Mouse (Mus musculus) C2C12 (cell line): Measurements from ENCODE around the gene Tmem63b. TPM values are rescaled to one million over a fixed set of nuclear protein-coding genes. Genes with fewer than 3 reads are reported as not detected.

Experiments used
- H3K27me3 ChIP-seq: one replicate; pipeline ENCODE4 v1.6.1; 2011; ENCODE audit not compliant: control insufficient read depth, insufficient read depth, insufficient read length
- H3K36me3 ChIP-seq: one replicate; pipeline ENCODE4 v1.6.1; 2011; ENCODE audit not compliant: control insufficient read depth, insufficient read depth
- H3K4me3 ChIP-seq: one replicate; pipeline ENCODE4 v1.5.1; 2011; ENCODE audit warnings: mild to moderate bottlenecking, control low read depth; ENCODE audit not compliant: poor library complexity, insufficient read depth, severe bottlenecking
- H3K79me2 ChIP-seq: one replicate; pipeline ENCODE4 v1.6.1; 2011; ENCODE audit not compliant: control insufficient read depth, insufficient read depth
- H3K79me3 ChIP-seq: one replicate; pipeline ENCODE4 v1.6.1; 2011; ENCODE audit warnings: low read depth, control low read depth
- H3ac ChIP-seq: one replicate; pipeline ENCODE3; 2011; ENCODE audit warnings: low read depth; ENCODE audit not compliant: control insufficient read depth, insufficient read length
- CEBPB ChIP-seq: IDR thresholded peaks from one replicate; pipeline ENCODE4 v1.6.1; 2011; ENCODE audit warnings: low read depth, mild to moderate bottlenecking, control low read depth, moderate library complexity
- CTCF ChIP-seq: IDR thresholded peaks from one replicate; pipeline ENCODE4 v1.5.1; 2011; ENCODE audit not compliant: control insufficient read depth, insufficient read depth, insufficient read length
- FOSL1 ChIP-seq: IDR thresholded peaks from one replicate; pipeline ENCODE4 v1.8.0; 2011; ENCODE audit warnings: mild to moderate bottlenecking, low read length; ENCODE audit not compliant: poor library complexity, insufficient read depth, severe bottlenecking
- MAX ChIP-seq: IDR thresholded peaks from one replicate; pipeline ENCODE4 v1.6.1; 2011; ENCODE audit warnings: mild to moderate bottlenecking, control low read depth
- MYOD1 ChIP-seq: IDR thresholded peaks from one replicate; pipeline ENCODE4 v1.6.1; 2011; ENCODE audit warnings: low read depth; ENCODE audit not compliant: control insufficient read depth, insufficient read length
- MYOG ChIP-seq: IDR thresholded peaks from one replicate; pipeline ENCODE4 v1.6.1; 2011; ENCODE audit not compliant: control insufficient read depth, insufficient read length; ENCODE audit errors: extremely low read depth
- USF1 ChIP-seq: IDR thresholded peaks from one replicate; pipeline ENCODE4 v1.6.1; 2011; ENCODE audit warnings: low read depth, mild to moderate bottlenecking, control low read depth, moderate library complexity
- polyA plus RNA-seq: library from polyadenylated mRNA; unstranded; fragments of >200 nt; fragmentation: generic; extraction: Trizol; gene quantifications from one replicate; pipeline ENCODE4 v1.2.1, GENCODE M21; 2012; ENCODE audit warnings: missing spikeins

Tmem63b gene
- polyA plus RNA-seq, 1 experiment: 54.3 TPM

DNA sequence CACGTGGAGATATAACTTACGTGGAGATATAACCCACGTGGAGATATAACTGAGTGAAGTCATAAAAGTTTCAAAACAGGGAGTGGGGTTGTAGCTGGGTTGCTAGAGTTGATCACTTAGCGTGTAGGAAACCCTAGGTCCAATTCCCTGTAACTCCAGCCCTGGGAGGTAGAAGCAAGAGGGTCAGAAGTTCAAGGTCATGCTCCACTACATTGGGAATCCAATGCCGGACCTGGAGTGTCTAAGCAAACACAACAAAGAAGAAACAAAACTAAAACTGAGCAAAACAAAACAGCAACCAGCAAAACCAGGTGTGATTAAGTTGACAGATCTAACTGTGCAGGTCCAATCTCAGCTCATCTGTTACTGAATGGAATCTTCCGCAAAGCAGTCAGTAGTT is 69.0 kb downstream of the Tmem63b start:
- no peaks in the 10 kb centered on the region for H3K79me2 ChIP-seq
- no peak overlapping the region for H3K4me3 ChIP-seq
- H3K27me3 ChIP-seq: no peaks in the 10 kb centered on the region
- no peaks in the 10 kb centered on the region for H3K36me3 ChIP-seq
- H3K79me3 ChIP-seq: no peaks in the 10 kb centered on the region
- H3ac ChIP-seq: no peak overlapping the region
- no peak for TF ChIP-seq MAX
- TF ChIP-seq CTCF: no peak
- TF ChIP-seq CEBPB: no peak
- no peak for TF ChIP-seq MYOD1
- no peak for TF ChIP-seq MYOG
- TF ChIP-seq USF1: no peak
- no peak for TF ChIP-seq FOSL1

DNA sequence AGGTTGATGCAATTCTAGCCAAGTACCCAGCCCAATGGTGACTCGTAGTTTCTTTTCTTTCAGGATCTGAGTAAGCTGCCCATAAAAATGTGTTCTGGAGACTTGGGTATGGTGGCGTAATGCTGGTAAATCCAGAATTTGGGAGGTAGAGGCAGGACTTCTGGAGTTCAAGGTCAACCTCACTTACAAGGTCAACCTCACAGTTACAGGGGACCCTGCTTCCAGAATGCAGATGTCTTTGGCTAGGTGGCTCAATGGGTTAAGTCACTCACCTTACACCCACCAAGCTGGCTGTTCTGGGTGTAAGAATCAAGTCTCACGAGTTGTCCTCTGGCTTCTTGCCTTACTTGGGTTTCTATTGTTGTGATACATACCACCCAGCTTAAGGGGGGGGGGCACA is 70.0 kb downstream of the Tmem63b start:
- Histone ChIP-seq H3K79me2 (no peaks in the 10 kb centered on the region), H3K79me3 (no peaks in the 10 kb centered on the region), H3ac (no peak overlapping the region), H3K4me3 (no peak overlapping the region), H3K27me3 (no peaks in the 10 kb centered on the region), H3K36me3 (no peaks in the 10 kb centered on the region)
- TF ChIP-seq MAX (no peak), CTCF (no peak), FOSL1 (no peak), MYOG (no peak), CEBPB (peak; percentile 32), USF1 (no peak), MYOD1 (no peak)

DNA sequence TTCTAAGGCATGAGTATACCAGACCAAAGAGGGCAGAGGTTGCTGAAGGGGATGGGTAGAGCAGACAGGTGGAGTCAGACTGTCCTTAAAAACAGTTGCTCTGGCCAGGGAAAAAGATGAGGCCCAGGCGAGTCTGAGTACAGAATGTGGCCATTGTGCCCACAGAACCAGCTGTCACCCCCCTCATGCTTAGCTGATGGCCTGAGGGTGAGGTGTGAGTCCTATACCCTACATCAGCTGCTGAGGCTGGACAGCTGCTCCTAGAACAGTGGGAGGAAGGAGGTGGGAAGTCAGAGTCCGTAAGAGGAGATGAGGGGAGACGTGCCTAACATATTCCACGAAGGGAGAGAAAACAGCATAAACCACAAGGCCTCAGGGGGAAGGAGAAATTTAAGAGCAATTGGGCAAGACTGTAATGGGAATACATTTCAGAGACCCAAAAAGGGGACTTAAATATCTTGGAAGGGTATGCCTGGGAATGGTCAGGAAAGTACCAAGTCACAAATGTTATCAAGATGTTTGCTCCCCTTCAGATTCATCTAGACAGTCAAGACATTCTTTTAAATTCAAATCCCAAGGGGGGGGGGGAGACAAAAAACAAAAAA is 70.6 kb downstream of the Tmem63b start:
- TF ChIP-seq FOSL1 (no peak), CTCF (no peak), CEBPB (peak; percentile 61), MYOG (peak; percentile 84), USF1 (no peak), MYOD1 (peak; percentile 93), MAX (no peak)
- no peak overlapping the region for H3K4me3 ChIP-seq
- H3ac ChIP-seq: no peak overlapping the region
- no peaks in the 10 kb centered on the region for H3K36me3 ChIP-seq
- no peaks in the 10 kb centered on the region for H3K27me3 ChIP-seq
- no peaks in the 10 kb centered on the region for H3K79me3 ChIP-seq
- H3K79me2 ChIP-seq: no peaks in the 10 kb centered on the region

DNA sequence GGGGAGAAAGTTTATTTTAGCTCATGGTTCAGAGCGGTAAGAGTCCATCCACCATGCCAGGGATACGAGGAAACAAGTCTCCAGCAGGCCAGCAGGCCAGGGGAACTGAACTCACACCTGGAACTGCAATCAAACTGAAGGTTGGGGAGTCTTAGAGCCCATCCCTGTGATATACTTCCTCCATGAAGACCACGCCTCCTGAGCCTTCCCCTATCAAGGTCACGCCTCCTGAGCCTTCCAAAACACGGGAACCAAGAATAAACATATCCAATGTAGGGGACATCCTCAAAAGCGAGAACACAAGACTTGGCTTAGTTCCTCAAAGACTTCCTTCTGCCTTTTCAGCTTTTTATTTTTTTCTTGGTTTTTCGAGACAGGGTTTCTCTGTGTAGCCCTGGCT is 73.8 kb downstream of the Tmem63b start:
- Histone ChIP-seq H3K4me3 (no peak overlapping the region), H3ac (no peak overlapping the region), H3K36me3 (no peaks in the 10 kb centered on the region), H3K27me3 (no peaks in the 10 kb centered on the region), H3K79me3 (no peaks in the 10 kb centered on the region), H3K79me2 (no peaks in the 10 kb centered on the region)
- TF ChIP-seq FOSL1 (no peak), USF1 (no peak), CEBPB (no peak), MAX (no peak), MYOG (no peak), CTCF (no peak), MYOD1 (no peak)

DNA sequence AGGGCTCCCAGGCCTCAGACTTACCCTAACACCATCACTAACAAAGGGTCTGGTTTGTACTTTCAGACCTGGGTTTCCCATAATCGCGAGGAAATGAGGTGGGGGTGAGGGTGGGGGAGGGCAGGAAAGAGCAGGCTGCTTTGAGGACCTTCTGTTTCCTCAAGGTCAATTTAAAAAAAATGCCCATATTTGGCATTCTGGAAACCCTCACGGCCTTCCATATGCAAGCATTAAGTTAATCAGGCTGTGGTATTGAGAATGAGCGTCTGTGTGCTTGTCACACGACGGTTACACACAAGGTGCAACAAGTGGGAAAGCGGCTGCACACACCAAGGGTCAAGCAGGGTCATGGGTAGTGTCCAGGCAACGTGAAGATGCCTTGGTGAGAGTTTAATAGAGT is 74.7 kb downstream of the Tmem63b start:
- no peak for TF ChIP-seq MAX
- Histone ChIP-seq H3K27me3 (no peaks in the 10 kb centered on the region), H3K79me2 (no peaks in the 10 kb centered on the region), H3K36me3 (no peaks in the 10 kb centered on the region), H3K79me3 (no peaks in the 10 kb centered on the region), H3ac (no peak overlapping the region), H3K4me3 (no peak overlapping the region)

Other genes with a start within 250 kb of the Tmem63b start
- 0.11 TPM for gene Spats1, start 211.5 kb downstream of the Tmem63b start, polyA plus RNA-seq
- 14.3 TPM for gene Aars2, start 180.1 kb downstream of the Tmem63b start, polyA plus RNA-seq
- not detected for gene Tcte1, start 163.5 kb downstream of the Tmem63b start, polyA plus RNA-seq
- gene Tmem151b, start 137.2 kb downstream of the Tmem63b start, polyA plus RNA-seq: 1.2 TPM
- gene Nfkbie, start 131.2 kb downstream of the Tmem63b start, polyA plus RNA-seq: 5.3 TPM
- gene Slc35b2, start 123.0 kb downstream of the Tmem63b start, polyA plus RNA-seq: 131 TPM
- gene Hsp90ab1, start 113.6 kb downstream of the Tmem63b start, polyA plus RNA-seq: 2,021 TPM
- gene Slc29a1, start 87.3 kb downstream of the Tmem63b start, polyA plus RNA-seq: 264 TPM
- 1.7 TPM for gene Mymx, start 84.8 kb downstream of the Tmem63b start, polyA plus RNA-seq
- 0.04 TPM for gene Capn11, start 27.6 kb downstream of the Tmem63b start, polyA plus RNA-seq
- gene Mrpl14, start 583 bp downstream of the Tmem63b start, polyA plus RNA-seq: 259 TPM
- not detected for gene 1600014C23Rik, start 46.9 kb upstream of the Tmem63b start, polyA plus RNA-seq